Mouse (Mus musculus) testis, adult 2 months (tissue): Measurements from ENCODE around the gene Dmrtb1. TPM values are rescaled to one million over a fixed set of nuclear protein-coding genes. Genes with fewer than 3 reads are reported as not detected.

Experiments used
- H3K27ac ChIP-seq: fragments of 200-500 bp; 2 replicates; pipeline ENCODE4 v1.5.1; 2012; ENCODE audit warnings: low read depth, low read length; ENCODE audit not compliant: control insufficient read depth, insufficient read depth
- H3K27me3 ChIP-seq: fragments of 200-500 bp; 2 replicates; pipeline ENCODE4 v1.6.1; 2012; ENCODE audit warnings: mild to moderate bottlenecking, low read length, moderate library complexity; ENCODE audit not compliant: control insufficient read depth, insufficient read depth
- H3K36me3 ChIP-seq: fragments of 200-500 bp; 2 replicates; pipeline ENCODE4 v1.6.1; 2012; ENCODE audit warnings: mild to moderate bottlenecking, low read length; ENCODE audit not compliant: control insufficient read depth, insufficient read depth
- H3K4me1 ChIP-seq: fragments of 200-500 bp; 2 replicates; pipeline ENCODE4 v1.6.1; 2012; ENCODE audit warnings: low read length; ENCODE audit not compliant: control insufficient read depth, insufficient read depth
- H3K4me3 ChIP-seq: fragments of 200-500 bp; 2 replicates; pipeline ENCODE4 v1.5.1; 2012; ENCODE audit warnings: low read depth, mild to moderate bottlenecking, low read length, moderate library complexity, mixed read lengths; ENCODE audit not compliant: control insufficient read depth
- CTCF ChIP-seq: fragments of 200-500 bp; IDR thresholded peaks from 2 replicates; pipeline ENCODE4 v1.5.1; 2012; ENCODE audit warnings: low read depth, mild to moderate bottlenecking, inconsistent platforms, low read length, moderate library complexity; ENCODE audit not compliant: control insufficient read depth, insufficient read depth, insufficient replicate concordance
- POLR2A ChIP-seq: fragments of 200-500 bp; IDR thresholded peaks from 2 replicates; pipeline ENCODE4 v1.6.1; 2012; ENCODE audit warnings: low read depth, mild to moderate bottlenecking, inconsistent platforms, low read length, moderate library complexity; ENCODE audit not compliant: control insufficient read depth
- polyA plus RNA-seq: library from polyadenylated mRNA; depleted of rRNA; stranded (reverse); fragments of >200 nt; gene quantifications from 2 replicates; pipeline ENCODE4 v1.2.3, GENCODE M21; 2012

Dmrtb1 gene
- polyA plus RNA-seq, 1 experiment = 921 TPM

DNA sequence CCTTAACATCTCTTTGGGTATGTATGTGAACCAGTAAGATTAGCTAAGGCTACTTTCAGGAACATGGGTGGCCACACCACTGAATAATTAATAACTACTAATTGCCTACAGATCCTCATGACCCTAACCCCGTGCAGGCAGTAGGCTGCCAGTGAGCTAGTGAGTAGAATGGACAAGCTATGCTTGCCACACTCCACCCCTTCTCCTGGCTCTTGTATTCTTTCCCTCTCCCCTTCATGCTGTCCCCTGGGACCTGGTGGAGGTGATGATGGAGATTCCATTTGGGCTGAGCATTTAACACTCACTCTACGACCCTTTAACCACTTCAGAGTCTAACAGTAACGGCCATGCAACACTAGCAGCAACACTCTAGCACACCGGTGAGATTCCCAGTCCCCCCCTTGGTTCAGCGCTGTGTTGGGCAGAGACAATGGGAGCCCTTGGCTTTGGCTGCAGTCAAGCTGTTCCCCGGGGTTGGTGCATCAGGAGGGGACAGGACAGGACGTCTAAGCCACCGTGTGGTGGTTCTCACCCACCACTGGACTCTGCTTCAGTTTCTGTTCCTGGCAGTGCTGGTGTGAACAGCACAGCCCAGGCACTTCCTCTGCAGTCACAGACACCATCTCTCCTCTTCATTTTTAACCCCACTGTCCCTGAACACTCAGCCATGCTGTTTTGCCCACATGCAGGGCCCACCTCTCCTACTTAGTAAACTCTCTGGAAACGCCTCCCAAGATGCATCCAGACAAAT is 2.8 kb downstream of the Dmrtb1 start:
- H3K4me1 ChIP-seq = peaks cover 7% of the 10 kb centered on the region
- H3K27ac ChIP-seq = no peak overlapping the region
- TF ChIP-seq POLR2A (no peak), CTCF (no peak)
- H3K4me3 ChIP-seq = no peak overlapping the region
- no peaks in the 10 kb centered on the region for H3K27me3 ChIP-seq
- H3K36me3 ChIP-seq = no peaks in the 10 kb centered on the region; the same call in 1 of the 2 replicates

DNA sequence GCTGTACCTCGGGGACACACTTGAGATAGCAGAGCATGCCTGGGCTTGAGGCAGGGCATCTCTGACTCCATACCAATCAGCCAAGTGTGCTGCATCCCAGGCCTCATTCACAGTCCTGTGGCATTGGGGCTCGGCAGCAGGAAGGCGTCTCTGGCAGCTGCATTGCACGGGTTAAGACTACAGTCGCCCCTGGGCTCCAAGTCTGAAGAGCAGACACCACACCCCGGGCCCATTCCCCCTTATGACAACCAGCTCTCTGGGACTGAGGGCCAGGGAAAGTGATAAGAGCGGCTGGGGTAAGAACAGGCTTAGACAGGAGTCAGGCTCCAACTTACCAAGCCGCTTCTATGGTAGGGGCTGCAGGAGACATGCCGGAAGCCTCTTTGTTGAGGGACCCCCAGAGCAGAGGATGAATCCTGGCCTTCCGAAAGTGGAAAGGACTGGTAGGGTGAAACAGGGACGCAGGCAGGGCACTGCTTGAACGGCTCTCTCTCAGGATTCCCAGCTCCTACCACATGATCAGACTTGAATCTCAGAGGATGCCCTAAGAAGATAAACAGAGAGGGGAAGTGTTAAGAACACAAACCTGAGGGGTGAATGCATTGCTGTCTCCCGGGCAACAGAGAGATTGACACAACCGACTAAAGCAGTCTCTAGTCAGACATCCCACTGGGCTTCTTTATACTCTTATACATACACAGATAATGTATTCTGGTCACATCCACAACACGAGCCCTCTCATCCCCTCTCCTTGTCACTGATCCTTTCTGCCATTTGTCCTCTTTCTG is 3.5 kb downstream of the Dmrtb1 start:
- TF ChIP-seq CTCF = no peak
- no peak for TF ChIP-seq POLR2A
- Histone ChIP-seq H3K27me3 (no peaks in the 10 kb centered on the region), H3K36me3 (no peaks in the 10 kb centered on the region; the same call in 1 of the 2 replicates), H3K4me3 (no peak overlapping the region), H3K4me1 (peaks cover 2% of the 10 kb centered on the region), H3K27ac (no peak overlapping the region)

DNA sequence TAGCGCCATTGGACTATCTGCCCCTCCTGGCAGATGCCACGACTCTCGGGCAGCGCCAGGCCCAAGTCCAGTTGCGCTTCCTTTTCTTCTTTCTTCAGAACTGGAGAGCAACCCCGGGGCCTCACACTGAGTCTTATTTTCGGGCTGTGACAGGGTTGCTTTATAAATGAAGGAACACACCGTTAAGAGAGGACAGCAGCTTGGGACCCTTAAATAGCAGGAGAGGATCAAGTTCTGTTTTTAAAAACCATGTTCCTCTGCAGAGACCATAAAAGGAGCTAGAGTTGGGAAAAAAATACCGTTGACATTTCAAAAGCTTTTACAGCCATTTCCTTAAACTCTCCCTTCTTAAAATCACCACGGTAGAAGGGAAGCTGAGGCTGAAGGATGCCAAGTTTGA is 8.4 kb downstream of the Dmrtb1 start:
- H3K4me3 ChIP-seq = no peak overlapping the region
- peaks cover 6% of the 10 kb centered on the region for H3K4me1 ChIP-seq
- H3K27ac ChIP-seq = no peak overlapping the region
- no peaks in the 10 kb centered on the region for H3K27me3 ChIP-seq
- H3K36me3 ChIP-seq = no peaks in the 10 kb centered on the region; the same call in 1 of the 2 replicates
- TF ChIP-seq POLR2A (no peak), CTCF (no peak)

- Histone ChIP-seq H3K36me3 (no peaks in the 10 kb centered on the region; the same call in 1 of the 2 replicates), H3K4me3 (peak overlapping the region; percentile 12), H3K4me1 (peaks cover 6% of the 10 kb centered on the region), H3K27ac (no peak overlapping the region), H3K27me3 (no peaks in the 10 kb centered on the region)
- TF ChIP-seq POLR2A (no peak), CTCF (no peak)
Observed at GRCm38 (mm10) chr4:107674322-107674644, 9.7 kb downstream of the Dmrtb1 start.

DNA sequence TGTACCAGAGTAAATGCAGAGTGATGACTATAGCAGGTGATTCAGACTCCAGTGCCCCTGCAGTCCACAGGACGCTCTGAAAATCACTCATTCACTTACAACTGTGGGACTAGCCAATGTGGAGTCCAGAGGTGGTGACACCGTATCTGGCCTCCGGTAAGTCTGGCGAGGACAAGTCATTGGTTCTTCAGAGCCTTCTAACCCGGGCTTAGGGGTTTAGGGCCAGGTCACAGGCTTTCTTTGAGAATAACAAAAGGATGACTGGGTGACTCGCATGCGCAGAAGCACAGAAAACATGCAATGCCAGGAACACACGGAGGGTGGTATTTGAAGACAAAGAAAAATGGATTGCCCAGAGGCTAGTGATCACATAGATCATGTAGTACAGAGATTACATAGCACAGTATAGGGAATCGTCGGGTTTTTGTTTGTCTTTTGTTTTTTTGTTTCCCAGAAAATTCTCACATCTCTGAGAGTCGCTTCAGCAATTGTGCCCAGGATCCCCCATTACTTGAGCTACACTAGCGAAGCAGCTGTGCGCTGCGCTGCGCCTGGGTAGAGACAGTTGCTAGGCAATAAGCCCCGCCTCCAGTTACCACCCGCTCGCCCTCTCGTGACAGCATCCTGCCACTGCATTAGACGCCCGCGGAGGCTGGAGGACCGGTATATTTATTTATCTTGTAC is 10.2 kb downstream of the Dmrtb1 start:
- no peak overlapping the region for H3K27ac ChIP-seq
- peak overlapping the region; percentile 12 for H3K4me3 ChIP-seq
- peaks cover 6% of the 10 kb centered on the region for H3K4me1 ChIP-seq
- H3K27me3 ChIP-seq = no peaks in the 10 kb centered on the region
- H3K36me3 ChIP-seq = no peaks in the 10 kb centered on the region; the same call in 1 of the 2 replicates
- TF ChIP-seq CTCF (peak; percentile 46; the same call in 1 of the 2 replicates), POLR2A (no peak)

GRCm38 (mm10) chr4:107670731-107671130 is 13.3 kb downstream of the Dmrtb1 start:
- Histone ChIP-seq H3K4me1 (peaks cover 6% of the 10 kb centered on the region), H3K36me3 (no peaks in the 10 kb centered on the region), H3K27me3 (no peaks in the 10 kb centered on the region), H3K4me3 (no peak overlapping the region), H3K27ac (no peak overlapping the region)
- TF ChIP-seq CTCF (no peak), POLR2A (no peak)

DNA sequence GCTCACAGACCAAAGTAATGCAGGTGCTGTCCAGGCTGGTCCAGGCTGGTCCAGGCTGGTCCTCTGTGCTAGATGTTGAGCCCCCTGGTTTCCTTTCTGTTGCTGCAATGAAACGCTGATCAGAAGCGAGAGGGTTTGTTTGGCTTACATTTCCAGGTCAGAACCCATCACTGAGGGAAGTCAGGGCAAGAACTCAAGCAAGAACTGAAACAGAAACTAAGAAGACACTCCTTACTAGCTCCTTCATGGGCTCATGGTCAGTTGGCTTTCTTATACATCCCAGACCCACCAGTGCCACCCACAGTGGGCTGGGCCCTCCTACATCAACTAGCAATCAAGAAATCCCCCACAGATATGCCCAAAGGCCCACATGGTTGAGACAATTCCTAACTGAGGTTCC is 15.5 kb downstream of the Dmrtb1 start:
- H3K4me1 ChIP-seq = peaks cover 2% of the 10 kb centered on the region
- no peak overlapping the region for H3K27ac ChIP-seq
- H3K36me3 ChIP-seq = no peaks in the 10 kb centered on the region
- no peaks in the 10 kb centered on the region for H3K27me3 ChIP-seq
- TF ChIP-seq POLR2A = no peak
- no peak for TF ChIP-seq CTCF
- H3K4me3 ChIP-seq = no peak overlapping the region
